Mouse (Mus musculus) cortical plate, adult 2 months (tissue): ENCODE measurements at regions not wholly inside any gene's neighbourhood (a gene's known extent, or its start where the extent isn't known, plus 50 kb on each side); places are given as distances from the start of the nearest gene placed in this dataset.

ENCODE experiments used
- H3K27ac ChIP-seq: fragments of 200-500 bp; 2 replicates; pipeline ENCODE4 v1.5.1; 2012; ENCODE audit warnings: low read length, control low read depth, inconsistent platforms; ENCODE audit not compliant: insufficient read depth
- H3K4me1 ChIP-seq: fragments of 200-500 bp; 2 replicates; pipeline ENCODE4 v1.6.1; 2011; ENCODE audit warnings: low read length; ENCODE audit not compliant: control insufficient read depth, insufficient read depth
- H3K4me3 ChIP-seq: fragments of 200-500 bp; 2 replicates; pipeline ENCODE4 v1.5.1; 2011; ENCODE audit warnings: mild to moderate bottlenecking, low read length, control low read depth; ENCODE audit not compliant: insufficient read depth
- CTCF ChIP-seq: fragments of 200-500 bp; IDR thresholded peaks from 2 replicates; pipeline ENCODE4 v1.5.1; 2011; ENCODE audit warnings: mild to moderate bottlenecking, control low read depth, low read length; ENCODE audit not compliant: insufficient read depth; ENCODE audit errors: extremely low read depth
- POLR2A ChIP-seq: fragments of 200-500 bp; IDR thresholded peaks from 2 replicates; pipeline ENCODE4 v1.6.1; 2011; ENCODE audit warnings: mild to moderate bottlenecking, low read length, control low read depth; ENCODE audit not compliant: insufficient read depth; ENCODE audit errors: extremely low read depth

DNA sequence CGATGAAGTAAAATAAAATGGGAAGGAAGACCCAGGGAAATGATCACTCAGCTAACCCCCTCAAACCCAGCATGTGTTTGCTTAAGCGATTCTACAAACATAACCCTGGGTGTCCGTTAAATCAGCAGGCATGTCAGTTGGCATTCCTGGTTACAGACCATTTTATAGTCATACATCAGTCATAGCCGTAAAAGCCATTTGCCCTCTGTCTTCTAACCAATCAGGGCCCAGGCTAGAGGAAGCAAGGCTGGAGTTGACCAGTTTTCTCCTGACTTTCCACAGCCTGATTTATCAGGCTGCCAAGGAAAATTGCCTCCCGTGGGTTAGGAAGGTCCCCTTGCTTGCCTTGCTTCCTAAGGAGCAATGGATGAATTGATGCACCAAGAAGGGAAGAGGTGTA lies 212.3 kb downstream of the Snx10 start:
- Histone ChIP-seq H3K4me1 (no peaks in the 10 kb centered on the region), H3K27ac (no peak overlapping the region), H3K4me3 (no peak overlapping the region)
- no peak for TF ChIP-seq POLR2A
- TF ChIP-seq CTCF = no peak

DNA sequence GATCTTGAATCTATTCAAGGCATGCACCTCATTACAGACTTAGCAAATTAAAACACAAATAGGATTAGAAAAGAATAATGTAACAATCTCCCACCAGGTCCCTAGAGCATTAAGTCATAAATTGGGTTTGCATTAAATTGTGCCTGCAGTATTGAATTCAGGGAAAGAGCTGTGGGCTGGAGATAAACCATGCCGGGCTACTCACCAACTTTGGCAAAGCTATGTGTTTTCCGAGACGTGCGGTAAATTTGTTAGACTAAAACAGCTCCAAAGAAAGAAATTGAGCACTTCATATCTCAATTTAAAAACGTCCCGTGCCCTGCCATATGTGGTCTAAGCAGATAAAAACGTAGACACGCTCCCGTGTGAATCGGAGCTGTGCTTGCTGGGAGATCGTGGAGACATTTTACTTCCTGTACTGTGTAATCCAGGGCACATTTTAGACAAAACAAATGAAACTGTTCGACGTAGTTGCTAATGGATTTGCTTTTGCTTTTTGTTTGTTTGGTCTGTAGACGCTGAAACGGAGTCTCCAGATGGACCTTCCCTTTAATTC lies 219.5 kb downstream of the Snx10 start:
- Histone ChIP-seq H3K4me1 (no peaks in the 10 kb centered on the region), H3K27ac (no peak overlapping the region), H3K4me3 (no peak overlapping the region)
- TF ChIP-seq CTCF = no peak
- no peak for TF ChIP-seq POLR2A

DNA sequence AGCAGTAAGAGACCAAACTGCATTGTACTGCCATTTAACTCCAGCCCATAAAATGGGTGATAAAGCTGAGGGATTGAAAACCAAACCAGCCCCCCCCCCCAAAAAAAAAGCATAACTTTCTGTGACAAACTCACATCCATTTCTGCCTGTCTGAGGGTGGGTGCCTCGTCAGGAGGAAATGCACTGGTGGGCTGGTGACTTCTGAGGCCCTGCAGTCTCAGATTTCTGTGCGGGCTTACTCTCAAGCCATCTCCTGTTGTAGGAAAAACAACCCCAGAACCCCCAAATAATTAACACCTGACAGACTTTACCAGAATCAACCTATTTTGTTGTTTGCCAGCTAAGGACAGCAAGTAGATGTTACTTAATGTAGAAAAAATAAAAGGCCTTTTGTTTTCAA lies 220.9 kb downstream of the Snx10 start:
- no peak for TF ChIP-seq POLR2A
- no peak for TF ChIP-seq CTCF

DNA sequence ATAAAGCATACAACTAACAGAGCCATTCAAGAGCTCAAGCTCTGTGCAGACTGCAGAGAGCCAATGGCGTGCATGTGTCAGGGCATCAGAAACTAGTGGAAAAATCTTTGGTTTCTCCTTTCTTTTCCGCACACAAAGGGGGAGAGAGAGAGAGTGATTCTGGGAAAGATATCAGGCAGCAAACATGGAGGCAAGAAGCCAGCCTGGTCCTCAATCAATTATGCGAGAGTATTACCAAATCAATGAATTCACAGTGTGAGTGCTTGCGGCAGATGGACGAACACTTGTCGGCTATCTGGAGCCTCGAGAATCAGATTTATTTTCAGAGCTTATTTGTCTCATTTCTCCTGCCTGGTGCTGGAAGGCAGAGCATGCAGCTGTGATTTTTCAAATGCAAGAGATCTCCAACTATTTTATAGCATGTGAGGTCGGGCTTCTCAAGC lies 230.6 kb downstream of the Snx10 start:
- Histone ChIP-seq H3K27ac (no peak overlapping the region), H3K4me1 (no peaks in the 10 kb centered on the region), H3K4me3 (no peak overlapping the region)
- TF ChIP-seq POLR2A (no peak), CTCF (no peak)

More for the DNA sequence above, 220.9 kb downstream of the Snx10 start:
- no peak overlapping the region for H3K27ac ChIP-seq
- H3K4me1 ChIP-seq = no peaks in the 10 kb centered on the region
- H3K4me3 ChIP-seq = no peak overlapping the region

DNA sequence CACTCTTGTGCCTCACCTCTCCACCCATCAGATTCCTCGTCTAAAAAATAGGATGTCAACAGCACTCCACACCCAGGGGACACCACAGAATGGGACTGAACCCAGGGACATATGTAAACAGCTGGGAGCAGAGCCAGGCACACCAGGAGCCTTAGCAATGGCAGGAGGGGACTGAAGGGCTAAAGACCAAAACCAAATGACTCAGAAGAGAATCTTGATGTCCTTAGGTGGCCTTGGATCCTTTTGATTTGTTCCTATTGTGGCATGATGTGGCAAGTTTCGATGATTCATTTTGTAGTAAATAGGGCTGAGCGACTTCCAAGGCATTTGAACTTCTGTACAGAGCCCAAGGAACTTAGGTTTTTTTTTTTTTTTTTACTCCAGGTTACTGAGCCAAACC lies 233.4 kb downstream of the Snx10 start:
- TF ChIP-seq CTCF (no peak), POLR2A (no peak)
- H3K4me1 ChIP-seq = no peaks in the 10 kb centered on the region
- H3K4me3 ChIP-seq = no peak overlapping the region
- no peak overlapping the region for H3K27ac ChIP-seq

DNA sequence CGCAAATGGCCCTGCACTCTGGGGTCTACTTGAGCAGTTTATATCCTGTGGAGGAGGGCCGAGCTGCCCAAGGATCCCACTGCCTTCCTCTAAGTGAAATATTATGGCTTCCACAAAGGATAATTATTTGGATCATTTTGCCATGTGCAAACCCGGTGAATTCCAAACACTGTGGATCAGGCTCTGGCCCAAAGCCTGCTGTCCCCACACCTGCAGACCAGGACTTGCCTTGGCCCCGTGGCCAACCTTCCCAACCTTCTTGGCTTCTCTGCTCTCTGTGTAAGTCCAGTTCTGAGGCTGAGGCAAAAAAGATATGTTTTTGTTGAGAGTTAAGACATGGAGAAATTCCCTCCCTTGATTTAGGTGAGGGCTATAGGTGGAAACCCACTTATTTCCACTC lies 234.0 kb downstream of the Snx10 start:
- H3K4me1 ChIP-seq = no peaks in the 10 kb centered on the region
- H3K4me3 ChIP-seq = no peak overlapping the region
- TF ChIP-seq CTCF = no peak
- no peak overlapping the region for H3K27ac ChIP-seq

DNA sequence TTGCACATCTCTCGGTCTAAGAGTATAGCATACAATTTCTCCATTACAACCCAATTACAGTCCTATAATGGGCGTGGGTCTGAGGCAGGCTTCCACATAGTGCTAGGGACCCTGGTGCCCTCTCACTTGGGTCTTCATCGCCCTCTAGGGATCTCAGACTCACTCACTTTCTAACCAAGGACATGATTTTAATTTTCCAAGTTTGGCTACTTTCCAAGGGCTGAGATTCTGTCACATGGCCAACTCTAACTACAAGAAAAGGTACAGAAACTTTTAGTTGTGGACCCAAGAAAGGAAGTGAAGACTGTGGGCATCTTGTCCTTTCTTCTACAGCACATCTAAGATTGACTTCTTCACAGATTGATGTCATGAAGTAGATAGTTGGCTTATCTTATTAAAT lies 235.1 kb downstream of the Snx10 start:
- Histone ChIP-seq H3K4me1 (no peaks in the 10 kb centered on the region), H3K27ac (no peak overlapping the region), H3K4me3 (no peak overlapping the region)
- TF ChIP-seq POLR2A (no peak), CTCF (no peak)

DNA sequence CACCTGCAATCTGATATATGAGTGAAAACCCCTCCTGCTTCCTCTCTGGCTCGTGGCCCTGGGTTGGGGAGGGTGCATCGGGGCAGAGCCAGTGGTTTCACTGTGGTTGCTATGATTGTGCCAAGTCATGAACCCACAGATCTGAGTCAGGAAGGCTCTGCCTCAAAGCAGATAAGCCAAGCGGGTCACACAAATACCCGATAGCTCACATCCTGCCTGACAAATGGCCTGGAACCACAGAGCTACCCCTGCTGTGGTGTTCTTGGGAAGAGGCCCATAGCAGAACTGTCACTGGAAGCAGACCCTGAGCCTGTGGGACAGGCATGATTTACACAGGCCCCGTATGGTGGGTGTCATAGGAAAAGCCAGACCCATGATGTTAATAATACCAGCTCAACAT lies 236.7 kb downstream of the Snx10 start:
- Histone ChIP-seq H3K4me3 (no peak overlapping the region), H3K27ac (no peak overlapping the region), H3K4me1 (no peaks in the 10 kb centered on the region)
- no peak for TF ChIP-seq CTCF

DNA sequence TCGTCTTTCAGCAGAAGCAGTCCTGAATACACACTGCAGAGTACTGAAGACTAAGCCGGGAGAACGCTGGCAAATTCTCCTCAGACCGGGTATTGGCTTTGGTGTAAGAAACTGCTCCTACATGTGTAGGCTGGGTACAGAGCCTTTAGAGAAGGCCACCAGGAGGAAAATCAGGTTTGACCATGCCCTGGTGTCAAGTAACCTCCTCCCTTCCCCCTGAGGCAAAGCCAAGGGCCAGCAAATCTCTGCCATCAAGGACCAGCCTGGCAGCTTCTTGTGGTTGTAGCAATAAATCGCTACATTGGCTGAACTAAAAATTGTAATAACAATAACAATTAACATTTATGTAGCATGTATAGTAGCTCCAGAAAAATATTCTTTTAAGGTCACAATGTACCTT lies 237.8 kb downstream of the Snx10 start:
- Histone ChIP-seq H3K27ac (no peak overlapping the region), H3K4me1 (no peaks in the 10 kb centered on the region), H3K4me3 (no peak overlapping the region)
- TF ChIP-seq POLR2A = no peak

DNA sequence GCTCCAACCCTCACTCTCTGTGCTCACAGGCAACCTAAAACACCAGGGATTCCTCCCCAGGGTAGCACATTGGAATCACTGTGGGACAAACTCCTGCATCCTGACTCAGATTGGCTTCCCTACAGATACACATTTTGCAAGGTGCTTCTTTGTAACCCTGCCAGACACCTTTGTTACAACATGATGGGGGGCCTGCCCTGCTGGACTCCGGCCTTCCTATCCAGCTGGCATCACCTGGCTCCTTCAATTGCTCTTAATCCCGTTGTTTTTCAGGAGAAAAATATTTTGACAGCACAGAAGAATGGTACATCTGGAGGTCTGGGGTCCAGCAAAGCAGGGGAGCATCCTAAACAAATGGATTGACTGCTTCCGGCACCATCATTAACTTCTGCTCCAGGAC lies 242.8 kb downstream of the Snx10 start:
- Histone ChIP-seq H3K4me3 (no peak overlapping the region), H3K4me1 (no peaks in the 10 kb centered on the region), H3K27ac (no peak overlapping the region)
- TF ChIP-seq POLR2A (no peak), CTCF (no peak)

DNA sequence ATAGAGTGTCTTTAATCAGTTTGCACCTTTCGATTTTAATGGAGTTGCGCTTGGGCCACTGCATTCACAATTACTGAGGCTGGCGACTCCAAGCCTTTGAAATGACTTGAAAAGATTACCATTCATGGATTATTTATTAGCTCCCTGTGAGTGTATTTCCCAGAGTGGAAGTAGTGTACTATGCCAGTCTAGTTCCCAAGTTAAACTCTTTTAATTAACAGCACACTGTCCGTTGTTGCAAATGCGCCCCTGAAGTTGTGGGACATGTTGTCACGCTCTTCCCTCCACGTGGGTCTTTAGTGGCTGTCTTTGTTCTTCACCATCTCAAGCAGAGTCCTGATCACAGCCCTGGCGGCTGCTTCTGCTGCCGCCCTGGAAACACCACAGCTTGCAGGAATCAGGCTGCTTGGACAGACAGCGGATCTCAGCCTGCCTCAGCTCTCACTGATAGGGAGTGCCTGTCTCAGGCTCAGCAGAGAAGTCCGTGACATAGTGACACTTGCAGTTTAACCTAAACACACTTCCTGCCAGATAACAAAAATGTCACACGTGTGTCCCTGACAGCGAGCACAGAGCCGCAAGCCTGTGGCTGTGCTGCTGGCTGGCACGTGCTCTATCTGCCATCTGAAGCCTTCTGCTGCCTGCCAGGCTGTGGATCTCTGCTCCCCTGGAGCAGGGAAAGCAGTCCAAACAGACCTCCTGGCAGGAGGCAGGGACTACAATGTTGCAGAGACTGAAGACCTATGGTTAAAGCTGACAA lies 244.1 kb downstream of the Snx10 start:
- Histone ChIP-seq H3K27ac (no peak overlapping the region), H3K4me1 (no peaks in the 10 kb centered on the region), H3K4me3 (no peak overlapping the region)
- TF ChIP-seq CTCF (no peak), POLR2A (no peak)
